In the genomic region with DNA sequence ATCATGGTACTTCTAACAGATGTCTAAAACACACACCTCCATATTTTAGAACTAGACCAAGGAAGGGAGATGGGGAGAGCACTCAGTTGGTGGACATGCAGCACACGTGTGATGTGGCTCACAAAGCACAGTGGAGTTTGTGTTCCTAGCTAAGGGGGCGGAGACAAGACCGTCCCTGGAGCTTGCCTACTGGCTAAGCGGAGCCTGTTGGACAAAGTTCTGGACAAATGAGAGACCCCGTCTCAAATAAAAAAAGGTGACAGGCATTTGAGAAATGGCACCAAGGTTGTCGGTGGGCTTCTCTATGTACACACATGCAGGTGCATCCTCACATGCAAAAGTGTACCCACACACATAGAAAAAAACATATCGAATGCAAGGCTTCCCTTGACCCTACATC, we compare ENCODE assay signal across 19 mouse cellular contexts.
"Had no signal": no experiment of that assay in that cellular context is flagged by ENCODE, and none has a peak within 500 bp of the region (broad histone marks: within the 10 kb centered on the region; RNA-seq: fewer than 3 reads in every experiment).

No protein-coding gene starts in this region.

- H3K4me1 ChIP-seq: midbrain, embryonic 10.5 days; midbrain, embryonic 12.5 days; neural tube, embryonic 12.5 days had no signal

- H3K9ac ChIP-seq: liver, postnatal 0 days; lung, embryonic 15.5 days; midbrain, embryonic 12.5 days; neural tube, embryonic 12.5 days had no signal

- H3K9me3 ChIP-seq: lung, embryonic 15.5 days; midbrain, embryonic 10.5 days; midbrain, embryonic 12.5 days; neural tube, embryonic 12.5 days had no signal

- DNase-seq: liver, postnatal 0 days; lung, adult 2 months; lung, postnatal 14 days; lung, postnatal 4 days; midbrain, embryonic 14.5 days; retina, postnatal 1 day; right cerebral cortex, adult 18-20 months; right cerebral cortex, postnatal 25 days; right cerebral cortex, postnatal 4 days; spleen, adult 18-20 months; thymus, adult 18-20 months; thymus, postnatal 14 days; thymus, postnatal 36 days had no signal

- H3K4me2 ChIP-seq: lung, embryonic 15.5 days; midbrain, embryonic 12.5 days; neural tube, embryonic 12.5 days had no signal

- H3K27ac ChIP-seq: lung, embryonic 15.5 days; midbrain, embryonic 10.5 days; midbrain, embryonic 12.5 days; neural tube, embryonic 12.5 days had no signal

- H3K27me3 ChIP-seq: lung, embryonic 15.5 days; midbrain, embryonic 12.5 days; neural tube, embryonic 12.5 days had no signal

- ATAC-seq: liver, postnatal 0 days; lung, postnatal 0 days; midbrain, embryonic 16.5 days had no signal

- H3K4me3 ChIP-seq: lung, embryonic 15.5 days; midbrain, embryonic 10.5 days; midbrain, embryonic 12.5 days; neural tube, embryonic 12.5 days had no signal
